Mouse (Mus musculus): ENCODE measurements around the gene Mical3. TPM values are rescaled to one million over a fixed set of nuclear protein-coding genes. Genes with fewer than 3 reads are reported as not detected.

Gene Mical3
- polyA plus RNA-seq, 1 experiment from 2014 or later = 13.1 TPM

DNA sequence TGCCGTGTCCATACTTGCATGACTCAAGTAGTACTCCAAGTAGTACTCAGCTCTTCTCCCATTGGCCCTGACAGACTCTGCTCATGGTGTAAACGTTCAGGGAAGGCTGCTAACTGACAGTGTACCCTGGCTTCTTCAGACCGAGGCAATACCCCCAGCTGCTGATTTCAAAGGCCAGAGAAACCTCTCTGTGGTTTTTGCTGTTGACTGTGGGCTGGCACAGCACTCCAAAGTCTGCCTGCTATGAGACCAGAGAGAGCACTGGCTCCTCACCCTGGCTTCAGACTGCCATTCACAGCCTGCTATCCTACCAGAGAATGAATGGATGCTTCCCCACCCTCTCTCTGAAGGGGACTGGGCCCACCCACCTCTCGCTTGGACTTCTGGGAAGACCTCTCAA lies 173.5 kb downstream of the Mical3 start:
- ATAC-seq (replicated peaks; ENCODE audit: low FRiP score) = no peak
- WGBS = 91% methylated on average over 4 of the region's 4 CpGs
- Histone ChIP-seq H3K27me3 (no peaks in the 10 kb centered on the region), H3K36me3 (peaks cover 67% of the 10 kb centered on the region), H3K4me2 (no peak overlapping the region), H3K4me3 (replicated peaks) (no peak overlapping the region), H3K9me3 (replicated peaks) (no peaks in the 10 kb centered on the region), H3K9ac (no peak overlapping the region), H3K4me1 (no peaks in the 10 kb centered on the region), H3K27ac (no peak overlapping the region)

- H3K27ac ChIP-seq = no peak overlapping the region
- no peaks in the 10 kb centered on the region for H3K27me3 ChIP-seq
- no peak overlapping the region for H3K4me3 ChIP-seq (replicated peaks)
- 90% methylated on average over 11 of the region's 11 CpGs for WGBS
- peaks cover 74% of the 10 kb centered on the region for H3K36me3 ChIP-seq
- no peaks in the 10 kb centered on the region for H3K9me3 ChIP-seq (replicated peaks)
- H3K4me1 ChIP-seq = no peaks in the 10 kb centered on the region
- H3K9ac ChIP-seq = no peak overlapping the region
- ATAC-seq (replicated peaks; ENCODE audit: low FRiP score) = peak; percentile 57; the same call in 1 of the 2 replicates
- H3K4me2 ChIP-seq = no peak overlapping the region
Observed at GRCm38 (mm10) chr6:120956259-120957161, 174.3 kb downstream of the Mical3 start.

GRCm38 (mm10) chr6:120955215-120955614 lies 175.6 kb downstream of the Mical3 start:
- WGBS = 71% methylated on average over 3 of the region's 3 CpGs
- Histone ChIP-seq H3K4me1 (no peaks in the 10 kb centered on the region), H3K27me3 (no peaks in the 10 kb centered on the region), H3K36me3 (peaks cover 74% of the 10 kb centered on the region), H3K9ac (no peak overlapping the region), H3K4me3 (replicated peaks) (no peak overlapping the region), H3K27ac (no peak overlapping the region), H3K4me2 (no peak overlapping the region), H3K9me3 (replicated peaks) (no peaks in the 10 kb centered on the region)
- ATAC-seq (replicated peaks; ENCODE audit: low FRiP score) = no peak

DNA sequence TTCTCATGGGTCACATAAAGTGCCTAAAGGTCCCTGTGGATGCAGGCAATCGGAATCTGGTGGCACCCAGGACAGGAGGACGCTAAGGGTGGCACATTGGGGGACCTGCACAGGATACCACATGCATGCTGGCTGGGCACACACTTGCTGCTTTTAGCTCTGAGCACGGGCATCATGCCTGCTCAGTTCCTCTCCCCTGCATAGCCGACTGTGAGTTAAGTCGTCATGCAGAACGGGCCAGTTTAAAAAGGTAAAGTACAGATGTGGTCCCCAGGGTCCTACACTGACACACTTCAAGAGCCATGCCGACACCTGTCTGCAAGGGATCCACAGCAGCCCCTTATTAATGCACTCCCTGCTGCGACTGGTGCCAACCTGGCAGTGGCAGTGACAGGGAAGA lies 176.6 kb downstream of the Mical3 start:
- Histone ChIP-seq H3K9me3 (replicated peaks) (no peaks in the 10 kb centered on the region), H3K27me3 (no peaks in the 10 kb centered on the region), H3K27ac (no peak overlapping the region), H3K9ac (no peak overlapping the region), H3K4me1 (no peaks in the 10 kb centered on the region), H3K4me3 (replicated peaks) (no peak overlapping the region), H3K4me2 (no peak overlapping the region), H3K36me3 (peaks cover 75% of the 10 kb centered on the region)
- WGBS = 90% methylated on average over 8 of the region's 8 CpGs
- ATAC-seq (replicated peaks; ENCODE audit: low FRiP score) = no peak

GRCm38 (mm10) chr6:120952475-120952874 lies 178.3 kb downstream of the Mical3 start:
- Histone ChIP-seq H3K27me3 (no peaks in the 10 kb centered on the region), H3K4me3 (replicated peaks) (no peak overlapping the region), H3K9me3 (replicated peaks) (no peaks in the 10 kb centered on the region), H3K27ac (no peak overlapping the region), H3K36me3 (peaks cover 70% of the 10 kb centered on the region), H3K4me1 (no peaks in the 10 kb centered on the region), H3K9ac (no peak overlapping the region), H3K4me2 (no peak overlapping the region)
- WGBS = 93% methylated on average over 6 of the region's 6 CpGs
- no peak for ATAC-seq (replicated peaks; ENCODE audit: low FRiP score)

DNA sequence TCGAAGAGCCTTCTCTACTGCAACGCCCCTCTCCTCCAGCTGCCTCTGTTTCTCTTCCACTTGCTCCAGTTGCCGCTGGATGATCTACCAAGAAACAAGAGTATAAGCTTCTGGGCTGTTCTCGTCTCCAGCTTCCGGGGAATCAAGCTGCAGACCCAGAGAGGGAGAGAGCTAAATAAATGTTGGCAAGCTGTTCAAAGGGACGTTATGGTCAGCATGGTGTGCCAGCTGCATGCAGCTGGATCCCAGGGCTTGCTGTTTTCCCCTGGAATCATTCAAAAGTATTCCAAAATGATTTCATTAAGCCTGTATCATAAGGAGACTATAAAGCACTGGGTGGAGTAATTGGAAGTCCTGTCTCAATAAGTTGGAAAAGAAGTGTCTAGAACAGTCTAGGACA lies 179.5 kb downstream of the Mical3 start:
- WGBS = 90% methylated on average over 6 of the region's 6 CpGs
- no peak overlapping the region for H3K9ac ChIP-seq
- H3K4me3 ChIP-seq (replicated peaks) = no peak overlapping the region
- no peaks in the 10 kb centered on the region for H3K4me1 ChIP-seq
- H3K27ac ChIP-seq = no peak overlapping the region
- H3K4me2 ChIP-seq = no peak overlapping the region
- no peak for ATAC-seq (replicated peaks; ENCODE audit: low FRiP score)
- H3K27me3 ChIP-seq = no peaks in the 10 kb centered on the region
- H3K36me3 ChIP-seq = peaks cover 60% of the 10 kb centered on the region
- no peaks in the 10 kb centered on the region for H3K9me3 ChIP-seq (replicated peaks)

GRCm38 (mm10) chr6:120945510-120945909 lies 185.3 kb downstream of the Mical3 start:
- no peaks in the 10 kb centered on the region for H3K27me3 ChIP-seq
- WGBS = 92% methylated on average over 9 of the region's 9 CpGs
- no peak for ATAC-seq (replicated peaks; ENCODE audit: low FRiP score)
- H3K4me2 ChIP-seq = no peak overlapping the region
- no peaks in the 10 kb centered on the region for H3K9me3 ChIP-seq (replicated peaks)
- no peak overlapping the region for H3K9ac ChIP-seq
- H3K27ac ChIP-seq = no peak overlapping the region
- no peaks in the 10 kb centered on the region for H3K4me1 ChIP-seq
- H3K4me3 ChIP-seq (replicated peaks) = no peak overlapping the region
- H3K36me3 ChIP-seq = peaks cover 33% of the 10 kb centered on the region

DNA sequence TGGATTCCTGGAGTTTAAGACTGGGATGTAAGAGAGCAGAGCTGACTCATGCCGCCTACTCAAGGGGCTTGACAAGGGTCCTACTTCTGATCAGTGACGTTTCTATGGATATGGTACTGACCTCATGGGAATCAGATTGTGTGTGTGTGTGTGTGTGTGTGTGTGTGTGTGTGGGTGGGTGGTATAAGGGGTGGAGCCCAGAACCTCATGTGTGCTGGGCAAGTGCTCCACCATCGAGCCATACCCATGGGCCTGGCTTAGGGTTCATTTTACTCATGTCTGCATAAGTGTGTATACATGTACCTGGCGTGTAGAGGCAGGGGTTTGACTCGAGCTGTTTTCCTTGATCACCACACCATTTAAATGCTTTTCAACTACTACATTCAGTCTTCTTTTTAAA lies 186.8 kb downstream of the Mical3 start:
- H3K4me2 ChIP-seq = no peak overlapping the region
- WGBS = 86% methylated on average over 5 of the region's 5 CpGs
- H3K4me3 ChIP-seq (replicated peaks) = no peak overlapping the region
- H3K4me1 ChIP-seq = no peaks in the 10 kb centered on the region
- no peak overlapping the region for H3K9ac ChIP-seq
- H3K27me3 ChIP-seq = no peaks in the 10 kb centered on the region
- no peak for ATAC-seq (replicated peaks; ENCODE audit: low FRiP score)
- peaks cover 20% of the 10 kb centered on the region for H3K36me3 ChIP-seq
- no peak overlapping the region for H3K27ac ChIP-seq
- no peaks in the 10 kb centered on the region for H3K9me3 ChIP-seq (replicated peaks)

GRCm38 (mm10) chr6:120943551-120943950 lies 187.2 kb downstream of the Mical3 start:
- no peak overlapping the region for H3K4me3 ChIP-seq (replicated peaks)
- H3K36me3 ChIP-seq = peaks cover 19% of the 10 kb centered on the region
- H3K4me1 ChIP-seq = no peaks in the 10 kb centered on the region
- no peaks in the 10 kb centered on the region for H3K27me3 ChIP-seq
- H3K27ac ChIP-seq = no peak overlapping the region
- H3K4me2 ChIP-seq = no peak overlapping the region
- WGBS = 72% methylated on average over 10 of the region's 10 CpGs
- no peak for ATAC-seq (replicated peaks; ENCODE audit: low FRiP score)
- no peaks in the 10 kb centered on the region for H3K9me3 ChIP-seq (replicated peaks)
- no peak overlapping the region for H3K9ac ChIP-seq

DNA sequence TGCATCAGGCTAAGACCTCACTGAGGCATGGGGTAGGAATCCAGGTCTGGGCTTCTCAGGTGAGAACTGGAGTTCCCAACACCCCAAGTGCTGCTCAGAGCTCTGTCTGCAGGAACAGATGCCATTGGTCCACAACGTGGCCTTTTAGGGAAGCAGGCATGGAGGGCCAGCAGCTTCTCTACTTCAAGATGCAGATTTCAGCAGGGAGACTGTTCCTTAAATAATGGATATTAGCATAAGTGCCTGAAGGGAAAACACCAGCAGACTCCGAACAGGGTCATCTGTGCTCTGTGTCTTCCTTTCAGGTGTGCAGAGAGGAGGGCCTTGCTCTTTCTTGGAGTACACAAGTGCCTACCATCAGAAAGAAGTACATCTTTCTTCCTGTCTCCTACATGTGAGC lies 187.7 kb downstream of the Mical3 start:
- no peak overlapping the region for H3K4me2 ChIP-seq
- 0 out of 2 replicates have a peak, but pooled peaks cover 2% of the 10 kb centered on the region for H3K4me1 ChIP-seq
- 70% methylated on average over 2 of the region's 2 CpGs for WGBS
- no peak overlapping the region for H3K27ac ChIP-seq
- peaks cover 16% of the 10 kb centered on the region for H3K36me3 ChIP-seq
- no peak for ATAC-seq (replicated peaks; ENCODE audit: low FRiP score)
- H3K9me3 ChIP-seq (replicated peaks) = no peaks in the 10 kb centered on the region
- H3K4me3 ChIP-seq (replicated peaks) = no peak overlapping the region
- no peak overlapping the region for H3K9ac ChIP-seq
- no peaks in the 10 kb centered on the region for H3K27me3 ChIP-seq

DNA sequence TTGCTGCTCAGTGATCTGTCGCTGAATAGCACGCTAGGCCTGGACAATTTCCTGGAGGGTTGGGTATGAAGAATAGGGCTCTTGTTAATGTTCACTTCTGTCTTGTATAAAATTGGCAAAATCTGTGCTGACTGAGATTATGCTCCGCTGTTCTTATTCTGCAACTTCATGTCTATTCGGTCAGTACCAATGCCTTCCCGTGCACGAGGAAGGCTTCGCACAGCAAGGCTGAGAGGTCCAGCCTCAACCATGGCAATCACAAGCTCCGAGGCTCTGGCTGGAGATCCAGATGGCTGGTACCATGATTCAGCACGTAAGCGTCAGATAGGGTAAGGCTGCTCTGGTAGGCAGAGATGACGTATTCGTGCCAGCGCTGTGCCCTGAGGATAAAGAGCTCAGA lies 189.2 kb downstream of the Mical3 start:
- H3K9ac ChIP-seq = no peak overlapping the region
- H3K4me2 ChIP-seq = no peak overlapping the region
- H3K27me3 ChIP-seq = no peaks in the 10 kb centered on the region
- H3K9me3 ChIP-seq (replicated peaks) = no peaks in the 10 kb centered on the region
- H3K27ac ChIP-seq = no peak overlapping the region
- ATAC-seq (replicated peaks; ENCODE audit: low FRiP score) = no peak
- 93% methylated on average over 13 of the region's 13 CpGs for WGBS
- 0 out of 2 replicates have a peak, but pooled peaks cover 2% of the 10 kb centered on the region for H3K4me1 ChIP-seq
- H3K4me3 ChIP-seq (replicated peaks) = no peak overlapping the region
- peaks cover 9% of the 10 kb centered on the region for H3K36me3 ChIP-seq

DNA sequence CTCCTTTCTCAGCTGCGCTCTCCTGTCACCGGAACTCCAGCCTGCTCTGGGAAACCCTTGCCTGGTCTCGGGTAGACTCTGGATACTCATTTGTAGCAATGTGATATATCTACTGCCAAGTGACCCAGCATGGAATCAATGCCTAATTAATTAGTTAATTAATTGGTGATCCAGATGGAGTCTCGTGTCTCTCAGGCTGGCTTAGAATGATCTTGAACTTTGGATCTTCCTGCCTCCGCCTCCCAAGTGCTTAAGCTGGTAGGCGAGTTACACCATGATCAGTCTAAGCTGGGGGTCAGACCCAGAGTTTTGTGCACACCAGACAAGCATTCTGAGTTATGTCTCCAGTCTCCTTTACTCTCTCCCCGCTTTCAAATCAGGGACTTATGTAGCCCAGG lies 189.7 kb downstream of the Mical3 start:
- WGBS = 67% methylated on average over 7 of the region's 7 CpGs
- peak; percentile 49; the same call in 1 of the 2 replicates for ATAC-seq (replicated peaks; ENCODE audit: low FRiP score)
- H3K27ac ChIP-seq = no peak overlapping the region
- no peak overlapping the region for H3K9ac ChIP-seq
- H3K4me1 ChIP-seq = 0 out of 2 replicates have a peak, but pooled peaks cover 2% of the 10 kb centered on the region
- H3K9me3 ChIP-seq (replicated peaks) = no peaks in the 10 kb centered on the region
- H3K27me3 ChIP-seq = no peaks in the 10 kb centered on the region
- H3K36me3 ChIP-seq = peaks cover 6% of the 10 kb centered on the region
- no peak overlapping the region for H3K4me2 ChIP-seq
- no peak overlapping the region for H3K4me3 ChIP-seq (replicated peaks)
